Mouse (Mus musculus): ENCODE results near the gene Inpp5a. TPM values are rescaled to one million over a fixed set of nuclear protein-coding genes. Genes with fewer than 3 reads are reported as not detected.

Inpp5a gene
- polyA plus RNA-seq, 1 experiment = 37.8 TPM

- TF ChIP-seq MAX (IDR thresholded peaks at IDR 0.05; ENCODE audit: low read depth) = no peak
- no peak for TF ChIP-seq USF1 (IDR thresholded peaks at IDR 0.05; ENCODE audit: low read depth)
- no peak for TF ChIP-seq MYOD1 (IDR thresholded peaks at IDR 0.05; ENCODE audit: control insufficient read depth in 1 of 3, insufficient read length in 2 of 3, low read depth in 2 of 3)
- TF ChIP-seq TCF3 (IDR thresholded peaks at IDR 0.05; ENCODE audit: insufficient read length, low read depth) = no peak
- TF ChIP-seq SRF (IDR thresholded peaks at IDR 0.05; ENCODE audit: control insufficient read depth, insufficient read length, low read depth) = no peak
- TF ChIP-seq REST (IDR thresholded peaks at IDR 0.05; ENCODE audit: insufficient read depth, insufficient read length) = no peak
- no peak for TF ChIP-seq E2F4 (IDR thresholded peaks at IDR 0.05; ENCODE audit: insufficient read depth)
- TF ChIP-seq POLR2AphosphoS2 (IDR thresholded peaks at IDR 0.05; ENCODE audit: insufficient read length, low read depth) = no peak
- no peak for TF ChIP-seq TCF12 (IDR thresholded peaks at IDR 0.05; ENCODE audit: insufficient read depth, poor library complexity, severe bottlenecking)
- Histone ChIP-seq H3ac (ENCODE audit: control insufficient read depth, insufficient read length) (no peak overlapping the region), H3K4me2 (ENCODE audit: low read depth) (no peak overlapping the region), H3K27me3 (ENCODE audit: control insufficient read depth, insufficient read depth, insufficient read length) (no peaks in the 10 kb centered on the region), H3K36me3 (ENCODE audit: control insufficient read depth, insufficient read depth) (no peaks in the 10 kb centered on the region), H3K4me3 (no peak overlapping the region), H3K79me2 (ENCODE audit: control insufficient read depth, insufficient read depth) (no peaks in the 10 kb centered on the region)
Measured at GRCm38 (mm10) chr7:139547325-139547724, 158.4 kb downstream of the Inpp5a start.

- Histone ChIP-seq H3K4me3 (no peak overlapping the region), H3ac (ENCODE audit: control insufficient read depth, insufficient read length) (no peak overlapping the region), H3K4me2 (ENCODE audit: low read depth) (no peak overlapping the region), H3K36me3 (ENCODE audit: control insufficient read depth, insufficient read depth) (no peaks in the 10 kb centered on the region), H3K27me3 (ENCODE audit: control insufficient read depth, insufficient read depth, insufficient read length) (no peaks in the 10 kb centered on the region), H3K79me2 (ENCODE audit: control insufficient read depth, insufficient read depth) (no peaks in the 10 kb centered on the region)
- TF ChIP-seq E2F4 (IDR thresholded peaks at IDR 0.05; ENCODE audit: insufficient read depth) = no peak
Measured at GRCm38 (mm10) chr7:139550086-139550783, 161.3 kb downstream of the Inpp5a start.

GRCm38 (mm10) chr7:139551519-139551918 lies 162.6 kb downstream of the Inpp5a start:
- no peaks in the 10 kb centered on the region for H3K79me2 ChIP-seq (ENCODE audit: control insufficient read depth, insufficient read depth)
- TF ChIP-seq CEBPB (IDR thresholded peaks at IDR 0.05; ENCODE audit: insufficient read depth, poor library complexity, severe bottlenecking) = no peak
- no peak for TF ChIP-seq MAX (IDR thresholded peaks at IDR 0.05; ENCODE audit: low read depth)
- no peak for TF ChIP-seq POLR2A (IDR thresholded peaks at IDR 0.05; ENCODE audit: insufficient read length, low read depth)
- no peak for TF ChIP-seq TCF12 (IDR thresholded peaks at IDR 0.05; ENCODE audit: insufficient read depth, poor library complexity, severe bottlenecking)
- no peak for TF ChIP-seq TCF3 (IDR thresholded peaks at IDR 0.05; ENCODE audit: insufficient read length, low read depth)
- TF ChIP-seq USF1 (IDR thresholded peaks at IDR 0.05; ENCODE audit: low read depth) = no peak
- no peak for TF ChIP-seq REST (IDR thresholded peaks at IDR 0.05; ENCODE audit: insufficient read depth, insufficient read length)
- no peak for TF ChIP-seq MYOG (IDR thresholded peaks at IDR 0.05; ENCODE audit: control insufficient read depth in 1 of 3, insufficient read depth in 1 of 3, insufficient read length in 2 of 3, low read depth in 2 of 3)
- TF ChIP-seq MYOD1 (IDR thresholded peaks at IDR 0.05; ENCODE audit: control insufficient read depth in 1 of 3, insufficient read length in 2 of 3, low read depth in 2 of 3) = no peak
- no peak for TF ChIP-seq E2F4 (IDR thresholded peaks at IDR 0.05; ENCODE audit: insufficient read depth)
- TF ChIP-seq POLR2AphosphoS2 (IDR thresholded peaks at IDR 0.05; ENCODE audit: insufficient read length, low read depth) = no peak
- TF ChIP-seq SRF (IDR thresholded peaks at IDR 0.05; ENCODE audit: control insufficient read depth, insufficient read length, low read depth) = no peak

GRCm38 (mm10) chr7:139556331-139556730 lies 167.4 kb downstream of the Inpp5a start:
- H3ac ChIP-seq (ENCODE audit: control insufficient read depth, insufficient read length) = no peak overlapping the region
- H3K4me2 ChIP-seq (ENCODE audit: low read depth) = peak overlapping the region; percentile 2
- no peaks in the 10 kb centered on the region for H3K36me3 ChIP-seq (ENCODE audit: control insufficient read depth, insufficient read depth)
- H3K4me3 ChIP-seq = no peak overlapping the region
- H3K79me2 ChIP-seq (ENCODE audit: control insufficient read depth, insufficient read depth) = no peaks in the 10 kb centered on the region
- peak in 2 of 3 experiments; percentile 50 to 84 for TF ChIP-seq MYOD1 (IDR thresholded peaks at IDR 0.05; ENCODE audit: control insufficient read depth in 1 of 3, insufficient read length in 2 of 3, low read depth in 2 of 3)
- no peak for TF ChIP-seq MYOG (IDR thresholded peaks at IDR 0.05; ENCODE audit: control insufficient read depth in 1 of 3, insufficient read depth in 1 of 3, insufficient read length in 2 of 3, low read depth in 2 of 3)
- no peaks in the 10 kb centered on the region for H3K27me3 ChIP-seq (ENCODE audit: control insufficient read depth, insufficient read depth, insufficient read length)

More at GRCm38 (mm10) chr7:139551519-139551918, 162.6 kb downstream of the Inpp5a start:
- Histone ChIP-seq H3K4me3 (no peak overlapping the region), H3K27me3 (ENCODE audit: control insufficient read depth, insufficient read depth, insufficient read length) (no peaks in the 10 kb centered on the region), H3K4me2 (ENCODE audit: low read depth) (no peak overlapping the region), H3K36me3 (ENCODE audit: control insufficient read depth, insufficient read depth) (no peaks in the 10 kb centered on the region), H3ac (ENCODE audit: control insufficient read depth, insufficient read length) (no peak overlapping the region)

GRCm38 (mm10) chr7:139556746-139557526 lies 168.0 kb downstream of the Inpp5a start:
- no peak for TF ChIP-seq E2F4 (IDR thresholded peaks at IDR 0.05; ENCODE audit: insufficient read depth)
- TF ChIP-seq MAX (IDR thresholded peaks at IDR 0.05; ENCODE audit: low read depth) = no peak
- no peak for TF ChIP-seq USF1 (IDR thresholded peaks at IDR 0.05; ENCODE audit: low read depth)
- no peak for TF ChIP-seq POLR2AphosphoS2 (IDR thresholded peaks at IDR 0.05; ENCODE audit: insufficient read length, low read depth)
- no peak for TF ChIP-seq TCF3 (IDR thresholded peaks at IDR 0.05; ENCODE audit: insufficient read length, low read depth)
- TF ChIP-seq TCF12 (IDR thresholded peaks at IDR 0.05; ENCODE audit: insufficient read depth, poor library complexity, severe bottlenecking) = no peak
- TF ChIP-seq POLR2A (IDR thresholded peaks at IDR 0.05; ENCODE audit: insufficient read length, low read depth) = no peak
- TF ChIP-seq CEBPB (IDR thresholded peaks at IDR 0.05; ENCODE audit: insufficient read depth, poor library complexity, severe bottlenecking) = no peak
- no peak for TF ChIP-seq MYOD1 (IDR thresholded peaks at IDR 0.05; ENCODE audit: control insufficient read depth in 1 of 3, insufficient read length in 2 of 3, low read depth in 2 of 3)
- TF ChIP-seq REST (IDR thresholded peaks at IDR 0.05; ENCODE audit: insufficient read depth, insufficient read length) = no peak
- TF ChIP-seq MYOG (IDR thresholded peaks at IDR 0.05; ENCODE audit: control insufficient read depth in 1 of 3, insufficient read depth in 1 of 3, insufficient read length in 2 of 3, low read depth in 2 of 3) = no peak
- TF ChIP-seq SRF (IDR thresholded peaks at IDR 0.05; ENCODE audit: control insufficient read depth, insufficient read length, low read depth) = no peak
- H3ac ChIP-seq (ENCODE audit: control insufficient read depth, insufficient read length) = no peak overlapping the region

More at GRCm38 (mm10) chr7:139556746-139557526, 168.0 kb downstream of the Inpp5a start:
- no peaks in the 10 kb centered on the region for H3K27me3 ChIP-seq (ENCODE audit: control insufficient read depth, insufficient read depth, insufficient read length)
- H3K79me2 ChIP-seq (ENCODE audit: control insufficient read depth, insufficient read depth) = no peaks in the 10 kb centered on the region
- H3K4me2 ChIP-seq (ENCODE audit: low read depth) = no peak overlapping the region
- H3K36me3 ChIP-seq (ENCODE audit: control insufficient read depth, insufficient read depth) = no peaks in the 10 kb centered on the region
- H3K4me3 ChIP-seq = no peak overlapping the region

Measured in myocyte (in vitro differentiated cells).